13 mouse cellular contexts compared by ENCODE assay signal in the genomic region with DNA sequence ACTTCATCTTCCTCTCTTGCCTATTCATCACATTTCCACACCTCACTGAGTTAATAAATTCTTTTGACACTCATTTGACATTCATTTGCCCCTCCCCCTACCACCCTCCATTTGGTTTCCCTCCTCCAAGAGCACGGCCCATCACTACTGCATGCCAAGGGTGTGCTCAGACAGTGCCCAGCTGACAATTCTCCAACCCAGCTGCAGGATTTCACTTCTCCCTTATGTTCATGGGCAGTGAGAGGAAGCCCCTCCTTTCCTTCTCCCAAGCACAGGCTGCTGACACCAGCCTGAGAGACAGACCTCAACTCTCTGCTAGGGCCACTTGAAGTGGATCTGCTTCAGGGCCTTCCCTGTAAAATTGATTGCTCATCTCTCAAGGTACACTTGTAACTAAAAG.
DNase-seq lines count a peak whose midpoint lies in the region; ATAC-seq and TF ChIP-seq lines count a peak whose summit lies in the region.
"Had no signal": no experiment of that assay in that cellular context is flagged by ENCODE, and none has a peak within 500 bp of the region (broad histone marks: within the 10 kb centered on the region; RNA-seq: fewer than 3 reads in every experiment).

No protein-coding gene starts in this region.

- H3K9me3 ChIP-seq in forebrain, postnatal 0 days (ENCODE audit: low read length) = no peaks in the 10 kb centered on the region
- no peaks in the 10 kb centered on the region for H3K9me3 ChIP-seq in hindbrain, postnatal 0 days (ENCODE audit: low read length)
- no peaks in the 10 kb centered on the region for H3K9me3 ChIP-seq in midbrain, embryonic 16.5 days (replicated peaks; ENCODE audit: control insufficient read depth, low read length, poor library complexity, severe bottlenecking)
- H3K9me3 ChIP-seq: embryonic facial prominence, embryonic 10.5 days had no signal

- peak; percentile 62 for DNase-seq in left cerebral cortex, postnatal 4 days
- no peak for DNase-seq in left cerebral cortex, postnatal 14 days (ENCODE audit: low spot score in 2 of 2)
- no peak for DNase-seq in forebrain, postnatal 0 days
- peak; percentile 57 for DNase-seq in hindbrain, postnatal 0 days (ENCODE audit: low spot score)
- no peak for DNase-seq in thymus, postnatal 4 days
- DNase-seq in adrenal gland, postnatal 4 days (ENCODE audit: low spot score in 2 of 2) = no peak
- DNase-seq: adrenal gland, postnatal 10 days; cerebellum, adult 11-12 months; heart, postnatal 14 days; kidney, adult 9 months had no signal

- H3K4me2 ChIP-seq in forebrain, postnatal 0 days (ENCODE audit: low read depth) = no peak overlapping the region
- H3K4me2 ChIP-seq in hindbrain, postnatal 0 days (ENCODE audit: low read depth, low read length) = no peak overlapping the region
- no peak overlapping the region for H3K4me2 ChIP-seq in midbrain, embryonic 16.5 days (ENCODE audit: low read length)

- no peak overlapping the region for H3K4me3 ChIP-seq in forebrain, postnatal 0 days (ENCODE audit: low read depth, low read length)
- H3K4me3 ChIP-seq in hindbrain, postnatal 0 days (ENCODE audit: low read length) = no peak overlapping the region
- no peak overlapping the region for H3K4me3 ChIP-seq in midbrain, embryonic 16.5 days (ENCODE audit: low read depth, low read length)
- H3K4me3 ChIP-seq: embryonic facial prominence, embryonic 10.5 days had no signal

- intact Hi-C loops in left cerebral cortex, postnatal 4 days (cut with DNase I) = no loop called here
- intact Hi-C loops in left cerebral cortex, postnatal 14 days (cut with DNase I) = no loop called here

- no peak overlapping the region for H3K27ac ChIP-seq in forebrain, postnatal 0 days (ENCODE audit: low read depth, low read length)
- no peak overlapping the region for H3K27ac ChIP-seq in hindbrain, postnatal 0 days
- H3K27ac ChIP-seq in midbrain, embryonic 16.5 days (ENCODE audit: low read length) = no peak overlapping the region
- H3K27ac ChIP-seq: embryonic facial prominence, embryonic 10.5 days had no signal

- H3K9ac ChIP-seq in forebrain, postnatal 0 days = no peak overlapping the region
- no peak overlapping the region for H3K9ac ChIP-seq in hindbrain, postnatal 0 days (replicated peaks; ENCODE audit: low read length)
- H3K9ac ChIP-seq in midbrain, embryonic 16.5 days (ENCODE audit: low read depth, low read length) = no peak overlapping the region

- WGBS in forebrain, postnatal 0 days = 12% methylated on average over 1 of the region's 1 CpGs
- WGBS in hindbrain, postnatal 0 days = 8% methylated on average over 1 of the region's 1 CpGs
- WGBS in midbrain, embryonic 16.5 days = 38% methylated on average over 1 of the region's 1 CpGs

- H3K36me3 ChIP-seq in forebrain, postnatal 0 days (ENCODE audit: insufficient read depth) = no peaks in the 10 kb centered on the region
- H3K36me3 ChIP-seq in hindbrain, postnatal 0 days (ENCODE audit: insufficient read depth, low read length) = 0 out of 2 replicates have a peak, but pooled peaks cover 6% of the 10 kb centered on the region
- no peaks in the 10 kb centered on the region for H3K36me3 ChIP-seq in midbrain, embryonic 16.5 days (ENCODE audit: control insufficient read depth, insufficient read depth, low read length)

- TF ChIP-seq CTCF in forebrain, postnatal 0 days (IDR thresholded peaks at IDR 0.05; ENCODE audit: low read depth) = no peak
- no peak for TF ChIP-seq CTCF in hindbrain, postnatal 0 days (IDR thresholded peaks at IDR 0.05; ENCODE audit: low read depth)

- H3K27me3 ChIP-seq in forebrain, postnatal 0 days (ENCODE audit: insufficient read depth, low read length) = no peaks in the 10 kb centered on the region
- no peaks in the 10 kb centered on the region for H3K27me3 ChIP-seq in hindbrain, postnatal 0 days (ENCODE audit: insufficient read depth, low read length)
- no peaks in the 10 kb centered on the region for H3K27me3 ChIP-seq in midbrain, embryonic 16.5 days (ENCODE audit: control insufficient read depth, insufficient read depth, low read depth, low read length)
- H3K27me3 ChIP-seq: CH12.LX had no signal

- ATAC-seq in forebrain, postnatal 0 days = peak; percentile 66
- peak; percentile 85 for ATAC-seq in hindbrain, postnatal 0 days
- peak; percentile 67; the same call in 1 of the 2 replicates for ATAC-seq in midbrain, embryonic 16.5 days

- H3K4me1 ChIP-seq in forebrain, postnatal 0 days (ENCODE audit: insufficient read depth) = no peaks in the 10 kb centered on the region
- H3K4me1 ChIP-seq in hindbrain, postnatal 0 days (ENCODE audit: insufficient read depth, low read length) = no peaks in the 10 kb centered on the region
- no peaks in the 10 kb centered on the region for H3K4me1 ChIP-seq in midbrain, embryonic 16.5 days (ENCODE audit: control insufficient read depth, insufficient read depth, low read length)
- H3K4me1 ChIP-seq: embryonic facial prominence, embryonic 10.5 days had no signal

Comparison
In these comparisons a context has a peak if more than half of its experiments do, and no peak if none do; other contexts are left out.
1. DNase-seq: peak in left cerebral cortex, postnatal 4 days (single experiment) and hindbrain, postnatal 0 days (single experiment); none in left cerebral cortex, postnatal 14 days (0 of 2), forebrain, postnatal 0 days (single experiment), thymus, postnatal 4 days (single experiment) and adrenal gland, postnatal 4 days (0 of 2).
2. Peak in every context shown above with its lines, with median percentiles within 50 percentile points of each other: ATAC-seq.